Mouse (Mus musculus): ENCODE results near the gene Hs3st4. TPM values are rescaled to one million over a fixed set of nuclear protein-coding genes. Genes with fewer than 3 reads are reported as not detected.

Hs3st4 gene
- 0.15 and 0.27 TPM in 2 replicates for polyA plus RNA-seq (2014; fragmentation: Nextera tagmentation; extraction: Ambion mirVana)

GRCm38 (mm10) chr7:123982461-123983038, at the start of gene Hs3st4:
Gene Hs3st4 (plus strand): TSS chr7:123982869.
- Histone ChIP-seq H3K4me3 (ENCODE audit: low read depth, low read length) (peak within 1 kb of the TSS; percentile 52), H3K9ac (replicated peaks; ENCODE audit: low read depth, low read length) (peak within 1 kb of the TSS; percentile 14; the same call in 1 of the 2 replicates), H3K4me1 (ENCODE audit: control insufficient read depth, insufficient read depth, low read length) (peaks cover 5% of the 10 kb centered on the region; the same call in 1 of the 2 replicates), H3K9me3 (ENCODE audit: control insufficient read depth, low read depth, low read length) (no peaks in the 10 kb centered on the region), H3K27ac (ENCODE audit: low read length) (no peak within 1 kb of the TSS), H3K36me3 (ENCODE audit: control insufficient read depth, insufficient read depth, low read length) (no peaks in the 10 kb centered on the region), H3K27me3 (ENCODE audit: control insufficient read depth, insufficient read depth, low read length) (peaks cover 54% of the 10 kb centered on the region), H3K4me2 (replicated peaks; ENCODE audit: low read depth, low read length) (peak within 1 kb of the TSS; percentile 96)
- under 1% methylated on average over 41 of the region's 74 CpGs for WGBS
- ATAC-seq (ENCODE audit: insufficient number of reproducible peaks, insufficient read depth, low FRiP score, low read depth): peak; percentile 49; the same call in 1 of the 2 replicates

DNA sequence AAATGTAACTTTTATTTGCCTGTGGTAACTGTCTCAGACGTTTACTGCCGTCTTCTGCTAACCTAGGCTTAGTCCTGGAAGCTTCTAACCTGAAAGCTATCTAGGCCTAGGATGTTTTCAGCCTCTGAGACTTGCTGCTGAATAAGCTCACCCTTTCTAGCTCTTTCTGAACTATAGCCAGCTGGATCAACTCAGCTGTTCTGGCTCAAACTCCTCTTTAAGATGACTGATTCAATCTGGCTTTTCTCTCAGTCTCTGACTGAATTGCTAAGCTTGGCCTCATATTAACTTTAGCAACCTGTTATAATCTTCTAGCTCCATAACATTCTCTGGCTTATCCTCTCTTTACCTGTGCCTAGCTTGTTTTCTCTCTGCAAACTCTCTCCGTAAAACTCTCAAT, 35.8 kb upstream of the Hs3st4 start:
- Histone ChIP-seq H3K36me3 (ENCODE audit: control insufficient read depth, insufficient read depth, low read length) (no peaks in the 10 kb centered on the region), H3K4me3 (ENCODE audit: low read depth, low read length) (no peak overlapping the region), H3K9ac (replicated peaks; ENCODE audit: low read depth, low read length) (no peak overlapping the region), H3K27ac (ENCODE audit: low read length) (no peak overlapping the region), H3K4me2 (replicated peaks; ENCODE audit: low read depth, low read length) (no peak overlapping the region), H3K9me3 (ENCODE audit: control insufficient read depth, low read depth, low read length) (no peaks in the 10 kb centered on the region), H3K4me1 (ENCODE audit: control insufficient read depth, insufficient read depth, low read length) (no peaks in the 10 kb centered on the region), H3K27me3 (ENCODE audit: control insufficient read depth, insufficient read depth, low read length) (no peaks in the 10 kb centered on the region)
- 40% methylated on average over 3 of the region's 3 CpGs for WGBS
- ATAC-seq (ENCODE audit: insufficient number of reproducible peaks, insufficient read depth, low FRiP score, low read depth): peak; percentile 46; the same call in 1 of the 2 replicates

DNA sequence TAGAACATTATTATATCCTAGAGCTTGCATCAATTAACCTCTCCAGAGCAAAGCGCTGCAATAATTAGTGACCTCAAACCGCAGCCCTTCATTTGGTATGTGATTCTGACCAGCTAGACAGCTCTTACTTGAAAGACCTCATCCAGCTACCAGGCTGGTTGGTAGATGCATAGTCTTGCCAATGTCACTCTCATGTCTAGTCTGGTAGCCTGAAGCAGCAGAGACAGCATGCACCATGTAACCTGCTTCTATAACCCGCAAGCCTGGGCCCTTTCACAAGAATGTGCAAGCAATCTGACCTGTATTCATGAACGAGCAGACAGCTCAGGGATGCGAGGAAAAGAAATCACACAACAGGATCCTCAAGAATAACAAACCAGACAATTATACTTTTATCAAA, 19.6 kb upstream of the Hs3st4 start:
- Histone ChIP-seq H3K9me3 (ENCODE audit: control insufficient read depth, low read depth, low read length) (peaks cover 5% of the 10 kb centered on the region; the same call in 1 of the 2 replicates), H3K9ac (replicated peaks; ENCODE audit: low read depth, low read length) (no peak overlapping the region), H3K4me2 (replicated peaks; ENCODE audit: low read depth, low read length) (no peak overlapping the region), H3K27ac (ENCODE audit: low read length) (no peak overlapping the region), H3K36me3 (ENCODE audit: control insufficient read depth, insufficient read depth, low read length) (no peaks in the 10 kb centered on the region), H3K27me3 (ENCODE audit: control insufficient read depth, insufficient read depth, low read length) (no peaks in the 10 kb centered on the region), H3K4me3 (ENCODE audit: low read depth, low read length) (no peak overlapping the region), H3K4me1 (ENCODE audit: control insufficient read depth, insufficient read depth, low read length) (no peaks in the 10 kb centered on the region)
- no peak for ATAC-seq (ENCODE audit: insufficient number of reproducible peaks, insufficient read depth, low FRiP score, low read depth)
- 85% methylated on average over 5 of the region's 5 CpGs for WGBS

GRCm38 (mm10) chr7:123964559-123965142, 18.0 kb upstream of the Hs3st4 start:
- H3K4me2 ChIP-seq (replicated peaks; ENCODE audit: low read depth, low read length): no peak overlapping the region
- no peak overlapping the region for H3K4me3 ChIP-seq (ENCODE audit: low read depth, low read length)
- no peak overlapping the region for H3K27ac ChIP-seq (ENCODE audit: low read length)
- no peak overlapping the region for H3K9ac ChIP-seq (replicated peaks; ENCODE audit: low read depth, low read length)
- no peak for ATAC-seq (ENCODE audit: insufficient number of reproducible peaks, insufficient read depth, low FRiP score, low read depth)
- peaks cover 5% of the 10 kb centered on the region; the same call in 1 of the 2 replicates for H3K9me3 ChIP-seq (ENCODE audit: control insufficient read depth, low read depth, low read length)
- 50% methylated on average over 10 of the region's 10 CpGs for WGBS
- H3K36me3 ChIP-seq (ENCODE audit: control insufficient read depth, insufficient read depth, low read length): no peaks in the 10 kb centered on the region
- no peaks in the 10 kb centered on the region for H3K4me1 ChIP-seq (ENCODE audit: control insufficient read depth, insufficient read depth, low read length)
- no peaks in the 10 kb centered on the region for H3K27me3 ChIP-seq (ENCODE audit: control insufficient read depth, insufficient read depth, low read length)

DNA sequence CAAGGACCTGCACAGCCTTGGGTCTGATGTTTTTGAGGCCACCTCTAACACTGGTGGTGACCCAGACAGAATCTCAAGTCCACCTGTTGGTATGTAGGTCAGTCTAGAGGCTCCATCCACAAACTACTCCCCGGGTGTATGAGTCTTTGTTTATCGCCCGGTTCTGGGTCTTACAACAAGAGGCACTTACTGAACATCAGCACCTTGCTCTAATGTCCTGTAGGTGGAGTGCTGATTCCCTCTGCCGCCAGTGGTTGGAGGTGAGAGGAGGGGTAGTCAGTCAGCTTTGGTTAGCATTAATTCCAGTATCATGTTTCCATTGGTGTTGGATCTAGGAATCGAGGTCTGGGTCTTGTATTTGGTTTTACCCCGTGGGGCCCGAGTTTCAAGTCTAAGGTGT, 17.2 kb upstream of the Hs3st4 start:
- H3K4me3 ChIP-seq (ENCODE audit: low read depth, low read length): no peak overlapping the region
- H3K4me1 ChIP-seq (ENCODE audit: control insufficient read depth, insufficient read depth, low read length): no peaks in the 10 kb centered on the region
- peaks cover 5% of the 10 kb centered on the region; the same call in 1 of the 2 replicates for H3K9me3 ChIP-seq (ENCODE audit: control insufficient read depth, low read depth, low read length)
- no peaks in the 10 kb centered on the region for H3K36me3 ChIP-seq (ENCODE audit: control insufficient read depth, insufficient read depth, low read length)
- WGBS: 63% methylated on average over 7 of the region's 7 CpGs
- no peaks in the 10 kb centered on the region for H3K27me3 ChIP-seq (ENCODE audit: control insufficient read depth, insufficient read depth, low read length)
- no peak overlapping the region for H3K27ac ChIP-seq (ENCODE audit: low read length)
- no peak overlapping the region for H3K4me2 ChIP-seq (replicated peaks; ENCODE audit: low read depth, low read length)
- no peak for ATAC-seq (ENCODE audit: insufficient number of reproducible peaks, insufficient read depth, low FRiP score, low read depth)
- no peak overlapping the region for H3K9ac ChIP-seq (replicated peaks; ENCODE audit: low read depth, low read length)

DNA sequence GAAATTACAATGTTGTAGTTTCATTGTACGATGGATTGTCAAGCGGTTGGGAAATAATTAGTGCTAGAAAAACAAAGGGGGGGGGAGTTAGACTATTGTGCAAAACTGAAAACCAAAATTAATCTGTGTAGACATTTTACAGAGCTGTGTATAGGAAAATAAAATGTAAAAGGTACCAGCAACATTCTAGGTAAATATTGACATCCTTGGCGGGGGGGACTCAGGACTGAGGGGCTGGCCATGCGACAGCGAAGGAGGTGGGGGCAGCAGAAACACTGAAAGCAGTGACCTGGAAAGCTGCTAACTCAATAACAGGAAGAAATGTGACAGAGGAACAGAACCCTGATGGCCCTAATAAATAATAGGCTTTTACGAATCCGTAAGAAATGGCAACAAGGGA, 7.2 kb upstream of the Hs3st4 start:
- no peak overlapping the region for H3K4me2 ChIP-seq (replicated peaks; ENCODE audit: low read depth, low read length)
- no peak overlapping the region for H3K27ac ChIP-seq (ENCODE audit: low read length)
- no peaks in the 10 kb centered on the region for H3K36me3 ChIP-seq (ENCODE audit: control insufficient read depth, insufficient read depth, low read length)
- H3K9me3 ChIP-seq (ENCODE audit: control insufficient read depth, low read depth, low read length): no peaks in the 10 kb centered on the region
- ATAC-seq (ENCODE audit: insufficient number of reproducible peaks, insufficient read depth, low FRiP score, low read depth): no peak
- no peak overlapping the region for H3K9ac ChIP-seq (replicated peaks; ENCODE audit: low read depth, low read length)
- H3K4me3 ChIP-seq (ENCODE audit: low read depth, low read length): no peak overlapping the region
- no peaks in the 10 kb centered on the region for H3K4me1 ChIP-seq (ENCODE audit: control insufficient read depth, insufficient read depth, low read length)
- H3K27me3 ChIP-seq (ENCODE audit: control insufficient read depth, insufficient read depth, low read length): 0 out of 2 replicates have a peak, but pooled peaks cover 3% of the 10 kb centered on the region
- WGBS: 62% methylated on average over 7 of the region's 7 CpGs

GRCm38 (mm10) chr7:123981435-123981834, 1.2 kb upstream of the Hs3st4 start:
- no peak overlapping the region for H3K9ac ChIP-seq (replicated peaks; ENCODE audit: low read depth, low read length)
- H3K27me3 ChIP-seq (ENCODE audit: control insufficient read depth, insufficient read depth, low read length): peaks cover 47% of the 10 kb centered on the region
- H3K4me3 ChIP-seq (ENCODE audit: low read depth, low read length): no peak overlapping the region
- no peak overlapping the region for H3K27ac ChIP-seq (ENCODE audit: low read length)
- H3K9me3 ChIP-seq (ENCODE audit: control insufficient read depth, low read depth, low read length): no peaks in the 10 kb centered on the region
- H3K4me2 ChIP-seq (replicated peaks; ENCODE audit: low read depth, low read length): no peak overlapping the region
- peaks cover 5% of the 10 kb centered on the region; the same call in 1 of the 2 replicates for H3K4me1 ChIP-seq (ENCODE audit: control insufficient read depth, insufficient read depth, low read length)
- 32% methylated on average over 7 of the region's 7 CpGs for WGBS
- H3K36me3 ChIP-seq (ENCODE audit: control insufficient read depth, insufficient read depth, low read length): no peaks in the 10 kb centered on the region
- ATAC-seq (ENCODE audit: insufficient number of reproducible peaks, insufficient read depth, low FRiP score, low read depth): no peak

DNA sequence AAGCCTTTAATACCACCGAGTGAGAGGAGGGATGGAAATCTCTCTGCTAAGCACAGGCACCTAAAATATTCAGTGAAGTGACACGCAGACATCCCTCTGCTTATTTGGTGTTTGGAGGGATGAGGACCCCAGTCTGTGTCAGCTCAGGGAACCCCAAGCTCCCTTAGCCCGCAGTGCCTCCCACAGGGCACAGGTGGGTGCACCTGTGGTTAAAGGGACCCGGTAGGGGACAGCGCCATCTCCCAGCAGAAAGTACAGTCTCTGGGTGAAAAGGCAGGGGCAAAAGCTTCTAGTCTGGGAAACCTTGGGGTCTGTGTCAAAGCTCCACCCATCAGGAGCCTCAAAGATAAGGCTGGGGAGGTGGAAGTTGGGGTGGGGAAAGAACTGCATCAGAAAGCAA, 659 bp upstream of the Hs3st4 start:
- Histone ChIP-seq H3K9ac (replicated peaks; ENCODE audit: low read depth, low read length) (no peak overlapping the region), H3K36me3 (ENCODE audit: control insufficient read depth, insufficient read depth, low read length) (no peaks in the 10 kb centered on the region), H3K27me3 (ENCODE audit: control insufficient read depth, insufficient read depth, low read length) (peaks cover 52% of the 10 kb centered on the region), H3K4me3 (ENCODE audit: low read depth, low read length) (peak overlapping the region; percentile 52), H3K27ac (ENCODE audit: low read length) (no peak overlapping the region), H3K4me1 (ENCODE audit: control insufficient read depth, insufficient read depth, low read length) (peaks cover 5% of the 10 kb centered on the region; the same call in 1 of the 2 replicates), H3K9me3 (ENCODE audit: control insufficient read depth, low read depth, low read length) (no peaks in the 10 kb centered on the region), H3K4me2 (replicated peaks; ENCODE audit: low read depth, low read length) (peak overlapping the region; percentile 96)
- ATAC-seq (ENCODE audit: insufficient number of reproducible peaks, insufficient read depth, low FRiP score, low read depth): no peak
- 3% methylated on average over 5 of the region's 5 CpGs for WGBS

Data from stomach, embryonic 14.5 days (tissue).